Mouse (Mus musculus) right cerebral cortex, postnatal 14 days (tissue): ENCODE data around the gene Whrn.

Source experiments
- DNase-seq: peaks from one replicate; pipeline ENCODE4 v3.0.0; 2022

Gene Whrn

GRCm38 (mm10) chr4:63373404-63373803 lies 122.4 kb downstream of the Whrn start:
- DNase-seq: no peak

- peak; percentile 54 for DNase-seq
Observed at GRCm38 (mm10) chr4:63371890-63372289, 123.9 kb downstream of the Whrn start.

GRCm38 (mm10) chr4:63370897-63371296 lies 124.9 kb downstream of the Whrn start:
- DNase-seq: no peak

- peak; percentile 89 for DNase-seq
Observed at GRCm38 (mm10) chr4:63368577-63368976, 127.2 kb downstream of the Whrn start.
